8 mouse cellular contexts compared by ENCODE assay signal in genomic region chr2:25000544-25001235, GRCm38 (mm10). TPM values are rescaled to one million over a fixed set of nuclear protein-coding genes. Genes with fewer than 3 reads are reported as not detected.
DNase-seq lines count a peak whose midpoint lies in the region; ATAC-seq lines count a peak whose summit lies in the region.

No protein-coding gene starts in this region.

- 82% methylated on average over 3 of the region's 3 CpGs for WGBS in limb, embryonic 11.5 days
- WGBS in limb, embryonic 10.5 days, result 86% methylated on average over 3 of the region's 3 CpGs

- no peak overlapping the region for H3K27ac ChIP-seq in limb, embryonic 11.5 days (replicated peaks; ENCODE audit: low read depth, low read length)
- H3K27ac ChIP-seq in limb, embryonic 10.5 days, result no peak overlapping the region

- no peak overlapping the region for H3K4me2 ChIP-seq in limb, embryonic 11.5 days (ENCODE audit: low read depth, severe bottlenecking)

- H3K36me3 ChIP-seq in limb, embryonic 11.5 days (ENCODE audit: control insufficient read depth, insufficient read depth, low read length), result no peaks in the 10 kb centered on the region
- H3K36me3 ChIP-seq in limb, embryonic 10.5 days, result no peaks in the 10 kb centered on the region

- 0 out of 2 replicates have a peak, but pooled peaks have one; percentile 68 for ATAC-seq in limb, embryonic 11.5 days (ENCODE audit: insufficient number of reproducible peaks, low FRiP score, low TSS enrichment, low read depth)

- DNase-seq in cerebellum, postnatal 14 days, result peak; percentile 47 to 61
- no peak for DNase-seq in cerebellum, adult 9-10 months
- peak; percentile 32 for DNase-seq in limb, embryonic 11.5 days (ENCODE audit: low spot score)
- no peak for DNase-seq in limb, embryonic 10.5 days (ENCODE audit: low spot score)
- DNase-seq in adrenal gland, postnatal 25 days, result peak; percentile 51
- DNase-seq in induced T-regulatory cell, adult 2 months (ENCODE audit: low read depth), result peak; percentile 52
- peak; percentile 38 for DNase-seq in naive thymus-derived CD4-positive, alpha-beta T cell, adult 2 months (ENCODE audit: low read depth)
- no peak for DNase-seq in spleen, postnatal 4 days (ENCODE audit: low spot score in 2 of 2)

- H3K4me3 ChIP-seq in limb, embryonic 11.5 days (ENCODE audit: low read depth, low read length), result no peak overlapping the region
- H3K4me3 ChIP-seq in limb, embryonic 10.5 days, result no peak overlapping the region

- no peak overlapping the region for H3K9ac ChIP-seq in limb, embryonic 11.5 days (ENCODE audit: low read length)

- no peaks in the 10 kb centered on the region for H3K9me3 ChIP-seq in limb, embryonic 11.5 days (ENCODE audit: control insufficient read depth, low read length)
- no peaks in the 10 kb centered on the region for H3K9me3 ChIP-seq in limb, embryonic 10.5 days (replicated peaks)

- H3K27me3 ChIP-seq in limb, embryonic 11.5 days (ENCODE audit: control insufficient read depth, insufficient read depth, low read length), result no peaks in the 10 kb centered on the region
- no peaks in the 10 kb centered on the region for H3K27me3 ChIP-seq in limb, embryonic 10.5 days (ENCODE audit: low read depth, poor library complexity, severe bottlenecking)

- H3K4me1 ChIP-seq in limb, embryonic 11.5 days (ENCODE audit: control insufficient read depth, insufficient read depth, low read length), result no peaks in the 10 kb centered on the region
- no peaks in the 10 kb centered on the region for H3K4me1 ChIP-seq in limb, embryonic 10.5 days

RNA-seq across cellular contexts. Expression of gene Pnpla7, which starts 24.9 kb away (rescaled TPM):
- 5.4 and 6.5 TPM in 2 replicates for polyA plus RNA-seq in limb, embryonic 11.5 days (2014; fragmentation: Nextera tagmentation; extraction: Ambion mirVana)
- 7.0 and 9.1 TPM in 2 replicates for polyA plus RNA-seq in limb, embryonic 10.5 days (2016; fragmentation: Nextera tagmentation; extraction: Ambion mirVana)
- total RNA-seq in adrenal gland, postnatal 25 days (2021), result 74.0 and 81.1 TPM in 2 replicates

RNA-seq across cellular contexts. Expression of gene Mrpl41, which starts 25.8 kb away (rescaled TPM):
- 132 and 136 TPM in 2 replicates for polyA plus RNA-seq in limb, embryonic 11.5 days (2014; fragmentation: Nextera tagmentation; extraction: Ambion mirVana)
- polyA plus RNA-seq in limb, embryonic 10.5 days (2016; fragmentation: Nextera tagmentation; extraction: Ambion mirVana), result 119 and 124 TPM in 2 replicates
- total RNA-seq in adrenal gland, postnatal 25 days (2021), result 87.6 and 101 TPM in 2 replicates

RNA-seq across cellular contexts. Expression of gene Dph7, which starts 38.5 kb away (rescaled TPM):
- 30.7 and 36.6 TPM in 2 replicates for polyA plus RNA-seq in limb, embryonic 11.5 days (2014; fragmentation: Nextera tagmentation; extraction: Ambion mirVana)
- 36.6 and 36.9 TPM in 2 replicates for polyA plus RNA-seq in limb, embryonic 10.5 days (2016; fragmentation: Nextera tagmentation; extraction: Ambion mirVana)
- total RNA-seq in adrenal gland, postnatal 25 days (2021), result 9.6 and 15.5 TPM in 2 replicates

RNA-seq across cellular contexts. Expression of gene Zmynd19, which starts 51.1 kb away (rescaled TPM):
- polyA plus RNA-seq in limb, embryonic 11.5 days (2014; fragmentation: Nextera tagmentation; extraction: Ambion mirVana), result 27.7 and 34.1 TPM in 2 replicates
- polyA plus RNA-seq in limb, embryonic 10.5 days (2016; fragmentation: Nextera tagmentation; extraction: Ambion mirVana), result 24.6 and 27.6 TPM in 2 replicates
- total RNA-seq in adrenal gland, postnatal 25 days (2021), result 21.3 and 26.6 TPM in 2 replicates

RNA-seq across cellular contexts. Expression of gene Nsmf, which starts 53.5 kb away (rescaled TPM):
- 41.7 and 42.0 TPM in 2 replicates for polyA plus RNA-seq in limb, embryonic 11.5 days (2014; fragmentation: Nextera tagmentation; extraction: Ambion mirVana)
- 61.6 and 68.2 TPM in 2 replicates for polyA plus RNA-seq in limb, embryonic 10.5 days (2016; fragmentation: Nextera tagmentation; extraction: Ambion mirVana)
- 49.8 and 51.3 TPM in 2 replicates for total RNA-seq in adrenal gland, postnatal 25 days (2021)

Comparison
In these comparisons a context has a peak if more than half of its experiments do, and no peak if none do; other contexts are left out.
1. DNase-seq: peak in cerebellum, postnatal 14 days (2 of 2), limb, embryonic 11.5 days (single experiment), adrenal gland, postnatal 25 days (single experiment), induced T-regulatory cell, adult 2 months (single experiment) and naive thymus-derived CD4-positive, alpha-beta T cell, adult 2 months (single experiment); none in cerebellum, adult 9-10 months (single experiment), limb, embryonic 10.5 days (single experiment) and spleen, postnatal 4 days (0 of 2).